Mouse (Mus musculus): ENCODE results near the gene Cdca4.

- TF ChIP-seq CTCF (conservative IDR thresholded peaks at IDR 0.05; ENCODE audit: insufficient read depth, insufficient read length, low read depth, low read length) (no peak), POLR2A (IDR thresholded peaks at IDR 0.05; ENCODE audit: low read depth, low read length) (no peak)
These were observed 47.3 kb upstream of the Cdca4 start for GRCm38 (mm10) chr12:112876332-112877072.
